Mouse (Mus musculus): ENCODE data around the gene Prkca. TPM values are rescaled to one million over a fixed set of nuclear protein-coding genes. Genes with fewer than 3 reads are reported as not detected.

Prkca gene
- total and polyA plus RNA-seq, 3 experiments = 11.6 to 33.4 (median 32.2) TPM

- DNase-seq = no peak
- Histone ChIP-seq H3K27ac (no peak overlapping the region), H3K79me2 (replicated peaks; ENCODE audit: control insufficient read depth, insufficient read depth, low read length) (no peaks in the 10 kb centered on the region), H3K27me3 (ENCODE audit: control insufficient read depth, insufficient read depth, low read length) (no peaks in the 10 kb centered on the region), H3K4me3 (no peak overlapping the region), H3K36me3 (ENCODE audit: control insufficient read depth, insufficient read depth, low read length) (no peaks in the 10 kb centered on the region), H3K4me1 (ENCODE audit: control insufficient read depth, insufficient read depth, low read length) (peaks cover 2% of the 10 kb centered on the region), H3K9ac (ENCODE audit: low read depth, low read length) (no peak overlapping the region)
- intact Hi-C loops (cut with DNase I) = no loop called here
- WGBS = 95% methylated on average over 5 of the region's 5 CpGs
- TF ChIP-seq POLR2A (IDR thresholded peaks at IDR 0.05; ENCODE audit: insufficient read depth, low read depth, low read length) (no peak), CTCF (IDR thresholded peaks at IDR 0.05) (no peak), EP300 (IDR thresholded peaks at IDR 0.05; ENCODE audit: insufficient read depth, low read depth, low read length) (no peak)
These were observed 117.5 kb downstream of the Prkca start for GRCm38 (mm10) chr11:108226248-108226647.

- 60% methylated on average over 11 of the region's 11 CpGs for WGBS
- Histone ChIP-seq H3K36me3 (ENCODE audit: control insufficient read depth, insufficient read depth, low read length) (no peaks in the 10 kb centered on the region), H3K9ac (ENCODE audit: low read depth, low read length) (no peak overlapping the region), H3K4me3 (no peak overlapping the region), H3K79me2 (replicated peaks; ENCODE audit: control insufficient read depth, insufficient read depth, low read length) (no peaks in the 10 kb centered on the region), H3K27ac (no peak overlapping the region), H3K4me1 (ENCODE audit: control insufficient read depth, insufficient read depth, low read length) (peaks cover 5% of the 10 kb centered on the region), H3K27me3 (ENCODE audit: control insufficient read depth, insufficient read depth, low read length) (no peaks in the 10 kb centered on the region)
- TF ChIP-seq CTCF (IDR thresholded peaks at IDR 0.05) = no peak
- no peak for TF ChIP-seq EP300 (IDR thresholded peaks at IDR 0.05; ENCODE audit: insufficient read depth, low read depth, low read length)
- no peak for TF ChIP-seq POLR2A (IDR thresholded peaks at IDR 0.05; ENCODE audit: insufficient read depth, low read depth, low read length)
- intact Hi-C loops (cut with DNase I) = no loop called here
- DNase-seq = no peak
These were observed 119.3 kb downstream of the Prkca start for GRCm38 (mm10) chr11:108224233-108224973.

- no peak for TF ChIP-seq CTCF (IDR thresholded peaks at IDR 0.05)
- TF ChIP-seq POLR2A (IDR thresholded peaks at IDR 0.05; ENCODE audit: insufficient read depth, low read depth, low read length) = no peak
- TF ChIP-seq EP300 (IDR thresholded peaks at IDR 0.05; ENCODE audit: insufficient read depth, low read depth, low read length) = no peak
- DNase-seq = no peak
- no peaks in the 10 kb centered on the region for H3K36me3 ChIP-seq (ENCODE audit: control insufficient read depth, insufficient read depth, low read length)
- no peak overlapping the region for H3K27ac ChIP-seq
- no peak overlapping the region for H3K9ac ChIP-seq (ENCODE audit: low read depth, low read length)
- H3K79me2 ChIP-seq (replicated peaks; ENCODE audit: control insufficient read depth, insufficient read depth, low read length) = no peaks in the 10 kb centered on the region
- H3K27me3 ChIP-seq (ENCODE audit: control insufficient read depth, insufficient read depth, low read length) = no peaks in the 10 kb centered on the region
- H3K4me1 ChIP-seq (ENCODE audit: control insufficient read depth, insufficient read depth, low read length) = peaks cover 5% of the 10 kb centered on the region
- intact Hi-C loops (cut with DNase I) = no loop called here
- H3K4me3 ChIP-seq = no peak overlapping the region
- WGBS = 66% methylated on average over 13 of the region's 13 CpGs
These were observed 120.0 kb downstream of the Prkca start for GRCm38 (mm10) chr11:108223613-108224232.

GRCm38 (mm10) chr11:108223154-108223553 lies 120.6 kb downstream of the Prkca start:
- no peaks in the 10 kb centered on the region for H3K79me2 ChIP-seq (replicated peaks; ENCODE audit: control insufficient read depth, insufficient read depth, low read length)
- H3K27ac ChIP-seq = no peak overlapping the region
- H3K36me3 ChIP-seq (ENCODE audit: control insufficient read depth, insufficient read depth, low read length) = no peaks in the 10 kb centered on the region
- H3K4me1 ChIP-seq (ENCODE audit: control insufficient read depth, insufficient read depth, low read length) = peaks cover 5% of the 10 kb centered on the region
- TF ChIP-seq POLR2A (IDR thresholded peaks at IDR 0.05; ENCODE audit: insufficient read depth, low read depth, low read length) (no peak), EP300 (IDR thresholded peaks at IDR 0.05; ENCODE audit: insufficient read depth, low read depth, low read length) (no peak), CTCF (IDR thresholded peaks at IDR 0.05) (no peak)
- H3K9ac ChIP-seq (ENCODE audit: low read depth, low read length) = no peak overlapping the region
- H3K4me3 ChIP-seq = no peak overlapping the region
- WGBS = 83% methylated on average over 6 of the region's 6 CpGs
- intact Hi-C loops (cut with DNase I) = no loop called here
- peak; percentile 37 to 49 for DNase-seq
- no peaks in the 10 kb centered on the region for H3K27me3 ChIP-seq (ENCODE audit: control insufficient read depth, insufficient read depth, low read length)

- Histone ChIP-seq H3K4me3 (no peak overlapping the region), H3K9ac (ENCODE audit: low read depth, low read length) (no peak overlapping the region), H3K79me2 (replicated peaks; ENCODE audit: control insufficient read depth, insufficient read depth, low read length) (no peaks in the 10 kb centered on the region), H3K27ac (no peak overlapping the region), H3K27me3 (ENCODE audit: control insufficient read depth, insufficient read depth, low read length) (no peaks in the 10 kb centered on the region), H3K36me3 (ENCODE audit: control insufficient read depth, insufficient read depth, low read length) (no peaks in the 10 kb centered on the region), H3K4me1 (ENCODE audit: control insufficient read depth, insufficient read depth, low read length) (peaks cover 5% of the 10 kb centered on the region)
- intact Hi-C loops (cut with DNase I) = no loop called here
- peak; percentile 41 to 65 for DNase-seq
- TF ChIP-seq POLR2A (IDR thresholded peaks at IDR 0.05; ENCODE audit: insufficient read depth, low read depth, low read length) (no peak), CTCF (IDR thresholded peaks at IDR 0.05) (no peak), EP300 (IDR thresholded peaks at IDR 0.05; ENCODE audit: insufficient read depth, low read depth, low read length) (no peak)
- WGBS = 68% methylated on average over 8 of the region's 8 CpGs
These were observed 121.1 kb downstream of the Prkca start for GRCm38 (mm10) chr11:108222616-108223015.

- Histone ChIP-seq H3K27me3 (ENCODE audit: control insufficient read depth, insufficient read depth, low read length) (no peaks in the 10 kb centered on the region), H3K27ac (no peak overlapping the region), H3K79me2 (replicated peaks; ENCODE audit: control insufficient read depth, insufficient read depth, low read length) (no peaks in the 10 kb centered on the region), H3K4me3 (no peak overlapping the region), H3K36me3 (ENCODE audit: control insufficient read depth, insufficient read depth, low read length) (no peaks in the 10 kb centered on the region), H3K4me1 (ENCODE audit: control insufficient read depth, insufficient read depth, low read length) (peaks cover 5% of the 10 kb centered on the region), H3K9ac (ENCODE audit: low read depth, low read length) (no peak overlapping the region)
- WGBS = 81% methylated on average over 3 of the region's 3 CpGs
- TF ChIP-seq POLR2A (IDR thresholded peaks at IDR 0.05; ENCODE audit: insufficient read depth, low read depth, low read length) = no peak
- intact Hi-C loops (cut with DNase I) = no loop called here
- DNase-seq = no peak
These were observed 121.7 kb downstream of the Prkca start for GRCm38 (mm10) chr11:108222026-108222425.

All from heart, adult 2 months (tissue).